Comparison of ENCODE assay signal across 9 mouse cellular contexts in the genomic region with DNA sequence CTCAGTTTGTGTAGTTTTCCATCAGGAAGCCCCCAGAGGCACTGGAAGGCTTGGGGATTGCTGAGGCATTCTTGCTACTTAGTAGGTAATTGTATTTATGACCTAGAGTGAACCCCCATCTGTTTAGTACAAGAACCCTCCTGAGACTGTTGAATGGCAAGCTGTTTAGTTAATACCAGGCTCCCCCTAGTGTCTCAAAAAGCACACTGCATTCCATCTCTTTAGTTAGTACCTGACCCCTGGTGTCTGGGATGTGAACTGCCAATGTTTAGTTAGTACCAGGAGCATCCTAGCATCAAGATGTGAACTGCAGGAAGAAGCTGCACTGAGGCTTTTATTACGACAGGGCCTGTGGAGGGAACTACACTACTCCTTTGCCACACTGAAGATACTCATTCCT. TPM values are rescaled to one million over a fixed set of nuclear protein-coding genes. Genes with fewer than 3 reads are reported as not detected.
DNase-seq lines count a peak whose midpoint lies in the region; ATAC-seq and TF ChIP-seq lines count a peak whose summit lies in the region.
"Had no signal": no experiment of that assay in that cellular context is flagged by ENCODE, and none has a peak within 500 bp of the region (broad histone marks: within the 10 kb centered on the region; RNA-seq: fewer than 3 reads in every experiment).

No protein-coding gene starts in this region.

- no peak for TF ChIP-seq EP300 in MEL (IDR thresholded peaks at IDR 0.05; ENCODE audit: low read depth in 1 of 2, low read length in 2 of 2)

- peak; percentile 56; the same call in 1 of the 2 replicates for ATAC-seq in forebrain, embryonic 11.5 days (replicated peaks; ENCODE audit: low FRiP score)
- ATAC-seq in hindbrain, embryonic 12.5 days (ENCODE audit: low FRiP score), result peak; percentile 63; the same call in 1 of the 2 replicates
- peak; percentile 91 for ATAC-seq in megakaryocyte progenitor cell, adult 5-6 weeks (replicated peaks; ENCODE audit: poor library complexity)

- no peak overlapping the region for H3K4me3 ChIP-seq in MEL (ENCODE audit: control insufficient read depth in 1 of 2, insufficient read depth in 1 of 2, low read depth in 2 of 2, low read length in 2 of 2)
- no peak overlapping the region for H3K4me3 ChIP-seq in forebrain, embryonic 11.5 days (ENCODE audit: low read depth, low read length)
- no peak overlapping the region for H3K4me3 ChIP-seq in hindbrain, embryonic 12.5 days
- H3K4me3 ChIP-seq: hindbrain, embryonic 15.5 days had no signal

- no peak overlapping the region for H3K27ac ChIP-seq in MEL (ENCODE audit: control insufficient read depth, low read depth, low read length)
- no peak overlapping the region for H3K27ac ChIP-seq in forebrain, embryonic 11.5 days (ENCODE audit: low read depth, low read length)
- H3K27ac ChIP-seq in hindbrain, embryonic 12.5 days, result no peak overlapping the region
- H3K27ac ChIP-seq: hindbrain, embryonic 15.5 days had no signal

- TF ChIP-seq POLR2A in MEL (IDR thresholded peaks at IDR 0.05; ENCODE audit: control insufficient read depth in 1 of 2, insufficient read depth in 1 of 2, low read depth in 1 of 2, low read length in 2 of 2, poor library complexity in 1 of 2), result no peak

- WGBS in forebrain, embryonic 11.5 days, result 44% methylated on average over 1 of the region's 1 CpGs
- 49% methylated on average over 1 of the region's 1 CpGs for WGBS in hindbrain, embryonic 12.5 days

- DNase-seq in MEL (ENCODE audit: low read depth, low spot score), result peak; percentile 93
- peak; percentile 80 for DNase-seq in c-Kit-positive CD71-negative TER-119-negative erythroid progenitor cells, embryonic 14.5 days (ENCODE audit: low read depth)
- peak; percentile 71 for DNase-seq in forebrain, embryonic 11.5 days (ENCODE audit: low spot score)
- peak; percentile 76 to 79 for DNase-seq in layer of hippocampus, postnatal 10 days (ENCODE audit: low spot score in 2 of 2)
- peak; percentile 76 to 81 for DNase-seq in right cerebral cortex, postnatal 10 days (ENCODE audit: low spot score in 2 of 2)
- DNase-seq in yolk sac, embryonic 10.5 days (ENCODE audit: low spot score), result peak; percentile 64

- H3K9me3 ChIP-seq in MEL (replicated peaks; ENCODE audit: insufficient read depth, low read length), result no peaks in the 10 kb centered on the region
- no peaks in the 10 kb centered on the region for H3K9me3 ChIP-seq in forebrain, embryonic 11.5 days (ENCODE audit: control insufficient read depth, low read length)
- H3K9me3 ChIP-seq in hindbrain, embryonic 12.5 days (replicated peaks), result no peaks in the 10 kb centered on the region
- H3K9me3 ChIP-seq: hindbrain, embryonic 15.5 days had no signal

- no peaks in the 10 kb centered on the region for H3K27me3 ChIP-seq in MEL (ENCODE audit: control insufficient read depth in 1 of 2, insufficient read depth in 2 of 2, low read length in 2 of 2)
- H3K27me3 ChIP-seq in forebrain, embryonic 11.5 days (ENCODE audit: control insufficient read depth, insufficient read depth, low read length), result no peaks in the 10 kb centered on the region
- no peaks in the 10 kb centered on the region for H3K27me3 ChIP-seq in hindbrain, embryonic 12.5 days
- H3K27me3 ChIP-seq: hindbrain, embryonic 15.5 days had no signal

- peak in 2 of 3 experiments; percentile 49 to 97 for TF ChIP-seq CTCF in MEL (IDR thresholded peaks at IDR 0.05 in 2 of 3, conservative IDR thresholded peaks at IDR 0.05 in 1 of 3; ENCODE audit: control insufficient read depth in 1 of 3, insufficient read depth in 1 of 3, low read depth in 2 of 3, low read length in 3 of 3, poor library complexity in 1 of 3, severe bottlenecking in 1 of 3)

- no peak overlapping the region for H3K9ac ChIP-seq in MEL (ENCODE audit: control insufficient read depth, low read depth, low read length, poor library complexity, severe bottlenecking)
- no peak overlapping the region for H3K9ac ChIP-seq in forebrain, embryonic 11.5 days (ENCODE audit: low read length)
- no peak overlapping the region for H3K9ac ChIP-seq in hindbrain, embryonic 12.5 days
- H3K9ac ChIP-seq: hindbrain, embryonic 15.5 days had no signal

- no peaks in the 10 kb centered on the region for H3K79me2 ChIP-seq in MEL (ENCODE audit: control insufficient read depth, insufficient read depth, low read length, poor library complexity)

- H3K36me3 ChIP-seq in MEL (ENCODE audit: control insufficient read depth in 1 of 2, insufficient read depth in 2 of 2, low read length in 2 of 2), result peaks cover 0 to 6% of the 10 kb centered on the region in 2 experiments; a peak in 2 of 4 replicates
- no peaks in the 10 kb centered on the region for H3K36me3 ChIP-seq in forebrain, embryonic 11.5 days (ENCODE audit: control insufficient read depth, insufficient read depth, low read length)
- H3K36me3 ChIP-seq in hindbrain, embryonic 12.5 days, result no peaks in the 10 kb centered on the region
- H3K36me3 ChIP-seq: hindbrain, embryonic 15.5 days had no signal

- peaks cover 0 to 15% of the 10 kb centered on the region in 2 experiments; a peak in 3 of 4 replicates for H3K4me1 ChIP-seq in MEL (ENCODE audit: control insufficient read depth in 1 of 2, insufficient read depth in 2 of 2, low read length in 2 of 2)
- no peaks in the 10 kb centered on the region for H3K4me1 ChIP-seq in forebrain, embryonic 11.5 days (replicated peaks; ENCODE audit: control insufficient read depth, insufficient read depth, low read length)
- no peaks in the 10 kb centered on the region for H3K4me1 ChIP-seq in hindbrain, embryonic 12.5 days
- H3K4me1 ChIP-seq: hindbrain, embryonic 15.5 days had no signal

- H3K4me2 ChIP-seq in forebrain, embryonic 11.5 days (ENCODE audit: low read depth, low read length, severe bottlenecking), result no peak overlapping the region
- no peak overlapping the region for H3K4me2 ChIP-seq in hindbrain, embryonic 12.5 days (replicated peaks)
- H3K4me2 ChIP-seq: hindbrain, embryonic 15.5 days had no signal

- TF ChIP-seq RAD21 in MEL (IDR thresholded peaks at IDR 0.05; ENCODE audit: low read depth, low read length), result no peak; the same call in none of the 2 replicates

TF ChIP-seq in MEL, 35 proteins besides CTCF, POLR2A, EP300 and RAD21:
- TF ChIP-seq SIN3A (IDR thresholded peaks at IDR 0.05; ENCODE audit: low read length), result peak; percentile 71; the same call in 1 of the 2 replicates
- TF ChIP-seq USF2 (IDR thresholded peaks at IDR 0.05; ENCODE audit: borderline replicate concordance in 1 of 2, insufficient read depth in 1 of 2, low read depth in 1 of 2, low read length in 2 of 2), result no peak
- TF ChIP-seq USF1 (IDR thresholded peaks at IDR 0.05; ENCODE audit: low read depth, low read length), result no peak
- peak; percentile 32; the same call in 1 of the 2 replicates for TF ChIP-seq ZNF384 (IDR thresholded peaks at IDR 0.05; ENCODE audit: low read depth, low read length)
- peak; percentile 54; the same call in 1 of the 2 replicates for TF ChIP-seq HCFC1 (IDR thresholded peaks at IDR 0.05; ENCODE audit: low read depth, low read length)
- TF ChIP-seq ZMIZ1 (IDR thresholded peaks at IDR 0.05; ENCODE audit: low read depth, low read length), result no peak
- TF ChIP-seq BHLHE40 (IDR thresholded peaks at IDR 0.05; ENCODE audit: borderline replicate concordance, low read depth, low read length), result no peak
- TF ChIP-seq ETS1 (IDR thresholded peaks at IDR 0.05; ENCODE audit: low read depth, low read length), result no peak
- peak; percentile 98 for TF ChIP-seq ZC3H11A (IDR thresholded peaks at IDR 0.05; ENCODE audit: low read depth, low read length)
- no peak; the same call in 1 of the 2 replicates for TF ChIP-seq ELF1 (IDR thresholded peaks at IDR 0.05; ENCODE audit: low read depth, low read length)
- TF ChIP-seq POLR2AphosphoS5 (IDR thresholded peaks at IDR 0.05; ENCODE audit: borderline replicate concordance, low read depth, low read length), result no peak
- no peak for TF ChIP-seq MYB (IDR thresholded peaks at IDR 0.05; ENCODE audit: low read depth, low read length)
- peak; percentile 99 for TF ChIP-seq SMC3 (IDR thresholded peaks at IDR 0.05; ENCODE audit: low read depth, low read length)
- no peak for TF ChIP-seq POLR2AphosphoS2 (IDR thresholded peaks at IDR 0.05; ENCODE audit: low read length)
- peak; percentile 69; the same call in 1 of the 2 replicates for TF ChIP-seq MYC (IDR thresholded peaks at IDR 0.05; ENCODE audit: low read depth, low read length)

RNA-seq across cellular contexts. Expression of a gene that starts 30.5 kb away (rescaled TPM):
- total RNA-seq in MEL (2012; rRNA removed), result 0.20 and 0.27 TPM in 2 replicates
- polyA plus RNA-seq in MEL (2012; ENCODE audit: insufficient read depth in 1 of 2, insufficient read length in 2 of 2, low read depth in 1 of 2, low replicate concordance in 2 of 2, missing spikeins in 1 of 2), result 1 to 10 TPM in 1 of 2 experiments, not detected in 1; 1.5 TPM
- polyA plus RNA-seq in forebrain, embryonic 11.5 days (2014; fragmentation: Nextera tagmentation; extraction: Ambion mirVana), result 57.6 and 62.3 TPM in 2 replicates
- polyA plus RNA-seq in hindbrain, embryonic 12.5 days (2016; fragmentation: Nextera tagmentation; extraction: Ambion mirVana), result 50.9 and 53.5 TPM in 2 replicates
- total RNA-seq in layer of hippocampus, postnatal 10 days (2021), result 10 to 100 TPM; 14.6 to 15.6 TPM
- 6.0 and 8.0 TPM in 2 replicates for total RNA-seq in megakaryocyte progenitor cell, adult 5-6 weeks (2015)
- total RNA-seq in megakaryocyte progenitor cell, adult 5-6 weeks (2017), result 8.7 and 10.2 TPM in 2 replicates
